In genomic region chr5:148708014-148708741, GRCm38 (mm10) we compare ENCODE assay signal across 9 mouse cellular contexts.
A peak's percentile ranks its signal among the peaks of the same experiment; 100 is the strongest.
DNase-seq lines count a peak whose midpoint lies in the region; ATAC-seq and TF ChIP-seq lines count a peak whose summit lies in the region.
"Had no signal": no experiment of that assay in that cellular context is flagged by ENCODE, and none has a peak within 500 bp of the region (broad histone marks: within the 10 kb centered on the region; RNA-seq: fewer than 3 reads in every experiment).

No protein-coding gene starts in this region.

- no peak for DNase-seq in kidney, postnatal 25 days
- no peak for DNase-seq in Patski (ENCODE audit: low read depth, low spot score)
- DNase-seq in frontal cortex, postnatal 36 days (ENCODE audit: low spot score in 2 of 2) = peak; percentile 14 to 30
- DNase-seq in layer of hippocampus, postnatal 36 days = peak; percentile 16 to 31
- DNase-seq in cerebellum, postnatal 25 days = no peak
- no peak for DNase-seq in yolk sac, embryonic 10.5 days (ENCODE audit: low spot score)

- H3K4me1 ChIP-seq in kidney, embryonic 15.5 days = peaks cover 17% of the 10 kb centered on the region
- peaks cover 22% of the 10 kb centered on the region for H3K4me1 ChIP-seq in neural tube, embryonic 13.5 days (replicated peaks)

- in situ Hi-C loops in Patski (cut with MboI; ENCODE audit: low pct_unique_long_range_greater_than_20kb) = loop anchor here (10.0 kb wide), 1 partner anchor 87 kb away; no protein-coding TSS in a partner anchor

- CTCF ChIA-PET in Patski (lab: Charles Lee) = interaction anchor here (0.8 to 1.2 kb wide), 4 partner anchors 8 to 25 kb away, joined by 3 read pairs; no protein-coding TSS in a partner anchor

- WGBS in kidney, embryonic 15.5 days = 29% methylated on average over 11 of the region's 11 CpGs
- 33% methylated on average over 11 of the region's 11 CpGs for WGBS in neural tube, embryonic 13.5 days

- TF ChIP-seq CTCF in Patski (IDR thresholded peaks at IDR 0.05) = no peak

- no peaks in the 10 kb centered on the region for H3K27me3 ChIP-seq in kidney, embryonic 15.5 days
- no peaks in the 10 kb centered on the region for H3K27me3 ChIP-seq in Patski
- no peaks in the 10 kb centered on the region for H3K27me3 ChIP-seq in neural tube, embryonic 13.5 days

- 0 out of 2 replicates have a peak, but pooled peaks have one; percentile 29 for ATAC-seq in kidney, embryonic 15.5 days (replicated peaks; ENCODE audit: low FRiP score)
- peak; percentile 92 for ATAC-seq in Patski
- peak; percentile 70 for ATAC-seq in neural tube, embryonic 13.5 days (ENCODE audit: low read depth)

- no peak overlapping the region for H3K4me2 ChIP-seq in kidney, embryonic 15.5 days
- no peak overlapping the region for H3K4me2 ChIP-seq in neural tube, embryonic 13.5 days

- H3K27ac ChIP-seq in kidney, embryonic 15.5 days = peak overlapping the region; percentile 48; the same call in 1 of the 2 replicates
- peak overlapping the region; percentile 49; the same call in 1 of the 2 replicates for H3K27ac ChIP-seq in neural tube, embryonic 13.5 days (replicated peaks)
- H3K27ac ChIP-seq: kidney, postnatal 0 days had no signal

- no peak overlapping the region for H3K9ac ChIP-seq in kidney, embryonic 15.5 days
- no peak overlapping the region for H3K9ac ChIP-seq in neural tube, embryonic 13.5 days

- H3K4me3 ChIP-seq in kidney, embryonic 15.5 days (replicated peaks) = no peak overlapping the region
- no peak overlapping the region for H3K4me3 ChIP-seq in neural tube, embryonic 13.5 days

- no peaks in the 10 kb centered on the region for H3K9me3 ChIP-seq in kidney, embryonic 15.5 days (replicated peaks)
- no peaks in the 10 kb centered on the region for H3K9me3 ChIP-seq in neural tube, embryonic 13.5 days

- POLR2A ChIA-PET in Patski (lab: Charles Lee) = interaction anchor here (0.6 to 1.1 kb wide), 2 partner anchors 22 to 88 kb away, joined by 3 to 4 read pairs; no protein-coding TSS in a partner anchor

- no peaks in the 10 kb centered on the region for H3K36me3 ChIP-seq in kidney, embryonic 15.5 days
- no peaks in the 10 kb centered on the region for H3K36me3 ChIP-seq in neural tube, embryonic 13.5 days

Comparison
In these comparisons a context has a peak if more than half of its experiments do, and no peak if none do; other contexts are left out.
1. ATAC-seq: peak in every context shown above with its lines; median percentile 92 in Patski; 70 in neural tube, embryonic 13.5 days; 29 in kidney, embryonic 15.5 days.
2. DNase-seq: peak in frontal cortex, postnatal 36 days (2 of 2) and layer of hippocampus, postnatal 36 days (2 of 2); none in kidney, postnatal 25 days (0 of 2), Patski (single experiment), cerebellum, postnatal 25 days (0 of 2) and yolk sac, embryonic 10.5 days (single experiment).